Mouse (Mus musculus): ENCODE measurements around the gene 9130008F23Rik.

The 9130008F23Rik gene

DNA sequence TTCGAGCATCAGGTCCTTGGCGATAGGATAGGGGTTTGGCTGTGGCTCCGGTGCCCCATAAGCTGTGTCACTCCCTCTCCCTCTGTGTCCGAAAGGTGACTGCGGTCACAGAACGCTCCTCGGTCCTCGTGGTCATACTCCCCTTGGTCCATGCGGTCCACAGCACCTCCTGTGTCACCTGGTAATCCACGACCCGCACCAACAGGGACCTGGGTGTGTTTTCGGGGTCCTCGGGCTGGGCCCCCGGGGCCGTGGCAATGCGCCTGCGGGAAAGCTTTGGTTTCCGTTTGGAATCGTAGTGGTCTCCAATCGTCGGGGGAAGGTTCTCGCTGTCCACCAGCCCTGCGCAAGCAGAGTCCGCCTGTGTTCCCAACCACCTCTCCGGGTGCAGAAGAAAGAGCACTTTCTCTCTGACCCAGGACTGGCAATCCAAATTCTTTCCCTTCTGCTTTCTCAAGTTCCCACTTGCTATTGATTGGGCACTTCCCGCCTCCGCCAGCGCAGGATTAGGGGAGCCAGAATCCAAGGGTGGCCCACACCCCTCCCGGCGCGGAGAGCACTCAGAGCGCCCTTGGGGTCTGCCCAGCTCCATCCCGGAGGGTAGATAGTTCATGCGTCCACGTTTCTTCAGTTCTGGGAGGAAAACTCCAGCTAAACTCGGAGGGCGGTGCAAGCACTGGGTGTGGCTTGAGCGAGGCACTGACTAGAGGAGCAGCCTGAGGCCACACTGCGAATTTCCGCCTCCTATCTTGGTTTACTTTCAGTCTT, at the start of gene 9130008F23Rik:
9130008F23Rik (minus strand) TSS at position 636 of the 768 bp plus-strand sequence.
- DNase-seq = peak in 1 of 2 experiments; percentile 3

DNA sequence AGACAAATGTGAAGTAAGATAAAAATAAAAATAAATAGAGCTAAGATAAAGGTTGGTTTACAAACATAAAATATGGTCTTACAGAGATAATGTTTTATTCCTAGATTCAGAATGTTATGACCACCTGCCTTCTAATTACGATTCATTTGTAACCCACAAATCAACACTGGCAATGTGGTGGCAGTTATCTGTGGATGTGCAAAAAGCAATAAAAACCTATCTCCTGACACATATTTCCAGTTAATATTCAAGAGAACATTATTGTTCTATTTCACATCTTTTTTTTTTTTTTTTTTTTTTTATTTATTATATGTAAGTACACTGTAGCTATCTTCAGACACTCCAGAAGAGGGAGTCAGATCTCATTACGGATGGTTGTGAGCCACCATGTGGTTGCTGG, 35.1 kb upstream of the 9130008F23Rik start:
- no peak for DNase-seq

DNA sequence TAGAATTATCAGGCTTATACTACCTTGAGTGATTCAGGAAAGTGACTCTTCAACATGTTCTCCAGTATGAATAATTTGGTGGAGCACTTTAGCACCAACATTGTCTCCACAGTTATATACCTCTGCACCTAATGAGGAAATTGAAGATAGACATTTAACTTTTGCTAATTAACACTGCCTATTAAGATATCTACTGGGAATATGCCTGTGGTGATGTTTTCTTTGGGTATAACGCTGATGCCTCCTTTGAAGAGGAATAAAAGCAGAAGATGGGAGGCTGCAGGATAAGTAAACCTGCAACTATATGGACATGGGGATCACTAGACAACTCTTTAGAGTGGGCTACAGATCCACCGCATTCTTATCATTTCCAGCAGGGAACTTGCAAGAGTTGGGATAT, 33.9 kb upstream of the 9130008F23Rik start, which contains the start of gene Glyatl3:
Glyatl3 (minus strand) TSS at position 101 of the 400 bp plus-strand sequence.
- DNase-seq = no peak

DNA sequence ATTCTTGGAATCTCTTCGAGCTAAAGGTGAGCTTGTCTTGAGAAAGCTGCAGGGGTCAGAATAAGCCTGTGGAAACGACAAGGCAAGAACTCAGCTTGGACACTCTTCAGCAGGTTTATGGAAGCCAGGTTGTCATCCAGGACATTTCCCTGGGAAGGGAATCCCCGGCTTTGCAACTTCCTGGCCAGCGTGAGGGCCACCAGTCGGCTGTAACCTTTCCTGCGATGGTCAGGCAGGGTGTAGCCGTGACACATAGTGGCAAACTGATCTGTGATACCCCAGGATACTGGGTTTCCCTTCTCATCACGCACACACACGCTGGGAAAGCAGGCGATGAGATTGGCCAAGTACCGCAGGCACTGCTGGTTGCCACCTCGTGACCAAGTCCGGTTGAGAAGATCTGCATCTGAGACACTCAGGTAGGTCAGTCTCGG, 24.4 kb upstream of the 9130008F23Rik start:
- DNase-seq = peak; percentile 43 to 49

DNA sequence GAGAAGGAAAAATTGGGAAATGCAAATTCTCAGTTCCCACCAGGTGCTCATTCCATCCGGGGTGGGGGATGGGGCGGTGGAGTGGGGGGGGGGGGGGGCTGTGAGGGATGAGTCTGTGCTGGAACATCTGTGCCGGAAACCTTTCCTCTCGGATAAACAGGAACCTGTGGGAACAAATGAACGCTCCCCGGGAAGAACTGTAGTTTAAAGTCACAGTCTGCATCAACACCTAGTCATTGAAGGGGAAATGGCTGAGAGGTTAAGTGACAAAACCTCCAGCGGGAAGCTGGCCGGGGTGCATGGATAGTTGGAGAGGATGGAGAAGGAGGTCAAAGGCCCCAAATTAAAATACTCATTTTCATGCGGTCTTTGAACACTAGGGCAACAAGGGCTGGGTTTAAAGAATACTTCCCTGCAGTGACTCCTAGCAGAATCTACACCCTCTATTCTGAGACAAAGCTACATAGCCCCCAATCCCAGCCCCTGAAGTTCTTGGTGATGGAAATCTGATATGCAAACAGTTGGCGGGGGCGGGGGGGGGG, 23.8 kb upstream of the 9130008F23Rik start:
- DNase-seq = peak in 1 of 2 experiments; percentile 18

DNA sequence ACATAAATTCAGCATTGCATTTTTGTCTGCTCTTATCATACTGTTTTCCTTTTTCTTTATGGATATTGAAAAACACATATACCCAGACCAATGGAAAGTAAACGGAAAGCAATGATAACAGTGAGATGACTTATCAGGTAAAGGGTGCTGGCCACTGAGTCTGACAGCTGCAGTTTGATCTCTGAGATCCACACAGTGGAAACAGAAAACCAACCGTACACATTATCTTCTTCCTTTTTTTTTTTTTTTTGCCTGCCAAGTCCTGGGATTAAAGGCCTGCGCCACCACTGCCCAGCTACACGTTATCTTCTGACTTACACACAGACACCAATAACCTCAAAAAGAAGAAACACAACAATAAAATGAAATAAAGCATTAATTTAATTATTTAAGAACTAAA, 23.0 kb upstream of the 9130008F23Rik start:
- no peak for DNase-seq

DNA sequence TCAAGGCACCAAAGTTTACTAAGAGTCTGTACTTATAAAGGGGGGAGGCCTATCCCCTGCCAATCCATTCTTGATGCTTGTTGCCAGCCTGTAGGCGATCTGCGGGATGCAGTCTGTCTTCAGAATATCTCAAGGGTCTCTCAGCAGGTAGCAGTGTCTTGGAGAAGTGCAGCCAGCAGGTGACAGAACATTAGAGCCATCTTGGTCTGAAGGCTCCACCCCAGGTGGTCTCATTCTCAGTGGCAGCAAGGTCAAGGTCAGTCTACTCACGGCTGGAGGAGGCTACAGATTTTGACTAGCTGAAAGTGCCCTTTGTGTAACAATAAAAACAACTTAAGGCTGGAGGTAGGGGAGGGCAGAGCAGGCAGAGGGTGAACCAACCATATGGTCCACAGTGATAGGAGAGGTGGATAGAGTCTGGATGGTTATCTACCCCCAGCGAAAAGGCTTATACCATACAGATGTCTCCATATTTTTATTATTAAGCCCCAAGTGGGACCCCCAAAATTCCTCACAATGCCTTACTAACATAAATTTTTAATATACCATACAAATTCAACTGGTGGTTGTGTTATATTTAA, 19.5 kb upstream of the 9130008F23Rik start:
- DNase-seq = no peak

DNA sequence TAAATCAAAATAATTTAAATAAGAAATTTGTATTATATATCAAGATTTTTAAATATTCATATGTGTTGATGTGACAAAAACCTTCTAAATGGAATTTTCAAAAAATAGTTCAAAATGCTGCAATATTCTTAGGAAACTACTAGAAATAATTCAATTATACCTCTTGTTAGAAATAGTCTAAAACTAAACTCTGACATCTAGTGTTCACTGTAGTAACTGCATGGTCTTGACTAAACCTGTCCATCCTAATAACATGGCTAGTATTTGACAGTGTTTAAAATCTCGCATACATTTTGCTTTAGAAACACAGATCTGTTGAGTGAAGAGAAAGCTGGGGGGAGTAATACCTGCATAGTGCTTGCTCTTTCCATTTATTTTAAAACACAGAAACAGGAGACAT, 16.5 kb upstream of the 9130008F23Rik start:
- DNase-seq = no peak

DNA sequence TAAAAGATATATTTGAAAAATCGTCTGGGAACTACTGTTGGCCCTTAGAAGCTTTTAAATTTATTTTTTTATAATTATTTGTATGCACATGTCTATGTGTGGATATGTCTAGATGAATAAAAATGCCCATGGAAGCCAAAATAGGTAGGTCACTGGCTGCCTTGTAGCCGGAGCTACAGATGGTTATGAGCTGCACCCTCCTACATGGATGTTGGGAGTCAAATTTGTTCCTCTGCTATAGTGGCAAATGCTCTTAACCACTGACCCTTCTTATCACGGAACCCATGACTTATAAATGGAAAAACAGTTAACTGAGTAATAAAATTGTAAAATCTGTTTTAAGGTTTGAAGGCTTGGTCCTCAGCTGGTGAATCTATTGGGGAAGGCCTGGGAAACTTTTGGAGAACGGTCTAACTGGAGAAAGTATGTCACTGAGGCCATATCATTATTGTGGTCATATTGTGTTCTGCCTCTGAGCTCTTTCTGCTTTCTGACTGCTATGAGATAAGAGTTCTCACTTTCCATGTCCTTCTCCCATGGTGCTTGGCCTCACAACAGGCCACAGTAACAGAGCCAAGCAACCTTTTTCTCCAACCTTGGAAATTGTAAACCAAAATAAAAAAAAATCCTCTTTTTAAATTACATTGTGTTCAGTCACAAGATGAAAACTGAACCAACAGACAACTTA, 7.6 kb upstream of the 9130008F23Rik start:
- DNase-seq = no peak

DNA sequence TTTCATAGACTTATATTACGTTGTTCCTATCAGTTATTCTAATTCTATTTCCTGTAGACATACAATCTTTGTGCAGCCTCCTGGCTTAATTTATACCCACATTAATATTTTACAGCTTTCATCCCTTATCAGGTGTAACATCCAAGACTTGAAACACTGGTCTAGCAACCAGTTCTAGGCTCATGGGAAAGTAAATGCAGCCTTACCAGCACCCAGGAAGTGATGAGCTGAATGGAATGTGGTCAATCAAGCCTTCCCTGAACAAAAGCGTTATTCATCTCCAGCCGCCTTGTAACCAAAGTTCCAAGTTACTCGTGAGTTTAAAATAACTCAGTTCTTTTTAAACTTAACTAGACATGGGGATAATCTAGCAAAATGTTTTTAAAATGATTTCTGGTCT, 4.8 kb upstream of the 9130008F23Rik start:
- no peak for DNase-seq

DNA sequence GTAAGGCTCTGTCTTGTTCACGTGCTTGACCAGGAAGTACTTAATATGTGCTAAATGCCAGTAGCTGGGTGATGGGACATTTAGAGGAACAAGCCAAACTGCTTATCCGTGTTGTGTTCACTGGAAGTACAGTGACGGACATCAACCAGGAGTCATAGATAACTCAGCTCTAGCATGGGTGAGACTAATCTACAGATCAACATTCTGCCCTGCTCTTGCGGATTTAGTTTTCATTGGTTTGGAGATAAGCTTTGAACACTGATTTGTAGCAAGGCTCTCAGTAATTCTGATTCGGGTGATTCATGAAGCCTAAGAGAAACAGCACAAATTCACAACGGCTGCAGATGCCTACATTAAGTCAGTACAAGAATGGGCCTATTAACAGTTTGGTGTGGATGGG, 1.8 kb upstream of the 9130008F23Rik start:
- DNase-seq = no peak

DNA sequence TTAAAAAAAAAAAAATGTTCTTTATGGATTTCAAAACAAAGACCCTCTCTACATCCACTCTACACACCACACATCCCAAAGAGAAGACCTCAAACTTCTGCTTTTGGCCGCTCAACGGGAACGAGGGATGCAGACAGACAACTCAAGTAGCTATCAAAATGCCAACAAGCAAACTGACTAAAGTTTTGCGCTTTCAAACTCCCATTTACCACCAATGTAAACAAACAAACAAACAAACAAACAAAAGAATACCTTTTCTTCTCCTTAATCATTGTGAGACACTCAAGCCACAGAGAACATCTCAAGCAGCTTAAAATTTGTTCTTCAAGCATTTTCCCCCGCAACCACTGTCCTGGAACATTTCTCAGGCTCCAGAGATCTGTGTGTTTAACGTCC, 833 bp downstream of the 9130008F23Rik start:
- DNase-seq = no peak

DNA sequence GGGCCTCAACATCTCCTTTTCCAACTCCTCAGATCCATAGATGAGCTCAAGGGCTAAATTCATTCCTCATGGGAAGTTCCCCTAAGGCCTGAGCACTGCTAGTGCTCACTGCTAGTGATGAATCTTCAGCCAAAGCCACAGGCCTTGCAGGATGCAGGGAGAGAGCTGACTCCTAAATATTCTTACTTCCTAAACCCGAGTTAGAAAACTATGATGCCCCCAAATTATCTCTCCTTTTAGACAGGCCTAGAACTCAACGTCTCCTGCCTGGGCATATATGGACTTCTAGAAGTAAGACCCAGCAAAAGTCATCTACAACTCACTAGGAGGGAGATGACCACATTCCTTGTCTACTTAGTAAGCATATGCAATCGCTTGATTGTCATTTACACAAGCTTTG, 2.6 kb downstream of the 9130008F23Rik start:
- no peak for DNase-seq

DNA sequence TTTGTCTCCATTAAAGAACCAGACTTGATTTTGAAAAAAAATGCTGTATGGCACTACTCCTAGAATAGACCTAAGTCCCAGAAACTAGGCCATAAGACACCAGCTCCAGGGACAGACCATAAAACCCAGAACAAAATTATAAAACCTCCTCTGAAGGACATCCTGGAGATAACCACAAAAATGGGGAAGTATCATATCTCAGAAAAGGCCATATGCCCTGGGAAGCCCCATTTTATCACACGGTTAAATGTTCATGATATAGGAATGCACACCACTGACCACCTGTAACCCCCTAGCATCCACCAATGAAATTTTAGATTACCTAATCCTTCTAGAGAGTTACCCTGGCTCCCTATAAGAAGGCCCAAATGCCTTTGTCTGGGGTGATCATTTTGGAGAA, 4.8 kb downstream of the 9130008F23Rik start:
- no peak for DNase-seq

DNA sequence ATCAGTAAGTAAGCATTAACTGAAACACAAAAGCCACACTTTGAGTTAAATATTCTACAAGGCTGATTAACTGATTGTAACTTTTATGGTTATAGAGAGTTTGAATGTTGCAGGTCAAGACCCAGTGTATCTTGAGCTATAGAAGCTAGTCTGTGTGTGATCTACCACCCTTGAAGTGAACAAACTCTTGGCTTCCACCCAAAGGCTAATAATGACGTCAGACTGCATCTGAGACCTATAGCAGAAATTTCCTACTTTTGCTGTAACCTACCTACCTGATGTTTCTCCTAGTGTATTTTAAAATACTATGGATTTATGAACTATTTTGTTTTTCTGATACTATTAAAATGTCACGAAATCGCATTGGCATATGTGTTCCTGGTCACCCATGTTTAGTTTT, 5.7 kb downstream of the 9130008F23Rik start:
- no peak for DNase-seq

DNA sequence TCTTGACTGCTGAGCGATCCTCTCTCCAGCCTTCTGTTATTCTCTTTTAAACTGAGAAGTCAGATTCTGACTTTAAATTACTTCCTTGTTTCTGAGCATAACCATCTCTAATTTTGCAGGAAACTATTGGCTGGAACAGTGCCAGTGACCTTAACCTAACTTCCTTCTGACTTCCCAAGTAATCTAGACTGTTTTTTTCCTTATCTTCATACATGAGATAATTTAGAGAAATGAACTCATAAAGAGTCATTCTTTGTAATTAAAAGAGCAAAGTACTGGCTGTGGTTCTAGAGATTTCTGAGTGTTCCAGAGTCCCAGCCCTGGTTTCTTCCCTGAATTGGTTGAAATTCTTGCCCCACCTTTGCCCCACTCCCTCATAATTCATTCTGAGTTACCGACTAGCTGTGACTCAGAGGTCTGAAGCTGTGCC, 6.8 kb downstream of the 9130008F23Rik start:
- no peak for DNase-seq

DNA sequence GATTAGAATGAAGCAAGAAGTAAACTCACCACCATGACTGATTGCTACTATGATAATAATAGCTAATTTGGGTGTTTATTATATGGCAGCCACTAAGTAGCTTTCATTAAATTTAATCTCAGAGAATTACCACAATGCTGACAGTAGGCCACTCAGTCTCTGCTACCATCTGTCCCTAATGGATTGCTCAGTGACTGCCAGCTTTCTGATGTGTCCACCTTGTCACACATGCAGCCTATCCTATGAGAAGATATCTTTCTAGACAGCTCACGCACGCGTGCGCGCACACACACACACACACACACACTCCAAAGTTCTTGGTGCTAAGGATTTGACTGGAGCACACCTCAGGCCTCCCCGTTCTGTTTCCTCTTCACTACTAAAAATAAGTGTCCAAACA, 7.7 kb downstream of the 9130008F23Rik start:
- DNase-seq = no peak

DNA sequence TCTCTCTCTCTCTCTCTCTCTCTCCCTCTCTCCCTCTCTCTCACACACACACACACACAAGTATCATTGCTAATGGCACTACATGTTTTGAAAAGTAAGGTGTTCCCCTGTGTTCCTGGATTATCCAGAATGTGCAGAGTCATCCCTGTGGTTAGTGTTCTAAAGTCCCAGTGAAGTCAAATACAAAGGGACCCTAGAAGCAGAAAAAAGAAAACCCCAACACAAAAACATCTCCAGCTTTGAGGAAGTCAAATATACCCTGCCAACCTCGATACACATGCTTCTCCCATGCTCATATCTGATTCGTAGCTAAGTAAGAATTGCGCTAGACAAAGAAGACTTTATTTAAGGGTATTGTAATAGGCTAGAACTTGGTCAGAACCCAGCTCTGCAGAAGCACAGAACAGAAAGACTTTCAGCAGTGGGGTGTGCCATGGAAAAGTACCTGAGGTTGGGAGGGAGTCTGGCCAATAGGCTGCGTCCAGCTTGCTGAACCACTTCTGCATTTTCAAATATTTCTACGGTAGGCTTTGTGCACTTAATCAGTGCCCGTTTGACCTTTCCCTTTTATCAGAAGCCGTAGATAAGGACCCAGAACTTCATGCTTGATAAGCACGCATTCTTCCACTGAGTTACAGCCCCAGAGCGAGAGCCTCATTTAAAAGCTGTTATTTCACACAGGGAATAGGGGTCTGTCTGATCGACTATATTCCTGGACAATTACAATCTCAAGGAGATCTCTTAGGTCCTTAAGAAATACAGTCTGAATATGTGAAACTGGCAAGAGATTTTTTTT, 11.2 kb downstream of the 9130008F23Rik start:
- no peak for DNase-seq

DNA sequence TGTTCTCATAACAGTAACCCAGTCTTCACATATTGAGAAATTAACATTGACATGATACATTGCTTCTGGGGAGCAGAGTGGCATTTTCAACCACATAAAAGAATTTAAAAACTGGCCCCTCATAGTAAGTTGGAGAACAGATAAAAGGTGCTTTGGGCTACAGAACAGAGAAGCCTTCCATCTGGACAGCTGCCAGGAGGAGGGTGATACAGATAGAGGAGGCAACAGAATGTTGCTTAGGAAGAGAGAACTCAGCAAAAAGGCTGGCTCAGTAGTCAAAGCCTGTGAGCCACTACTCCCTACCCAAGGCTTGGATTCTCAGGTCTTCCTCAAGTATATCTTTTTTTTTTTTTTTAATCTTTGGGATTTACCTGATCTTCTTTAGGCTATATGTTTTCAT, 25.3 kb downstream of the 9130008F23Rik start:
- DNase-seq = no peak

DNA sequence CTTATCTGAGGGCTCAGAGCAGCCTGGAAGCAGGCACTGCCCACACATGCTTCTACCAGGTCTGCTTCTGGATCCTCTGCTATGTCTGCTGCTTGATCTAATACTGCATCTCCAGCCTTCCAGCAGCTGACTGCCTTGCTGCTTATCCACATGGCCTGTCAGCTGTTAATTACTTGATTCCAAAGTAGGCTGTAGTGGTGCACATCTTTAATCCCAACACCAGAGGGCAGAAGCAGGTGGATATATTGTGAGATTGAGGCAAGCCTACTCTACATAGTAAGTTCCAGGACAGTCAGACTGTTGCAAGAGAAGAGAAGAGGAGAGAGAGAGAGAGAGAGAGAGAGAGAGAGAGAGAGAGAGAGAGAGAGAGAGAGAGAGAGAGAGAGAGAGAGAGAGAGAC, 43.1 kb downstream of the 9130008F23Rik start:
- no peak for DNase-seq

DNA sequence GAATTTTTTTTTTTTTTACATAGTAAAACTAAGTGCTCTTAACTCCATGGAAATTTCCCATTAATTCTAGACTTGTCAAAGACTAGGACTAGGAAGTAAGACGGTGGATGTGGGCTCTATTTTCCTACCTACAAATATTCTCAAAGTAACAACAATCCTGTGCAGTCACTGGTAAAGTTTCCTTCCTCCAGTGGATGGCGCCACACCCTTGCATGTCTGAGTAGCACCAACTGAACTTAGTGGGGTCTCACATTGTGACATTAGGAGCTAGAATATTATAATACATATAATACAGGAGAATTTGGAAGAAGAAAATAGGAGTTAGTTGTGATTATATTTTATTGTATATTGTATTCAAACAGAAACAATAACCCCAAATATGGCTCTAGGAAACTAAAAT, 48.5 kb downstream of the 9130008F23Rik start:
- DNase-seq = no peak

Measured in cerebellum, adult 18-20 months (tissue).